8 mouse cellular contexts compared by ENCODE assay signal in the genomic region with DNA sequence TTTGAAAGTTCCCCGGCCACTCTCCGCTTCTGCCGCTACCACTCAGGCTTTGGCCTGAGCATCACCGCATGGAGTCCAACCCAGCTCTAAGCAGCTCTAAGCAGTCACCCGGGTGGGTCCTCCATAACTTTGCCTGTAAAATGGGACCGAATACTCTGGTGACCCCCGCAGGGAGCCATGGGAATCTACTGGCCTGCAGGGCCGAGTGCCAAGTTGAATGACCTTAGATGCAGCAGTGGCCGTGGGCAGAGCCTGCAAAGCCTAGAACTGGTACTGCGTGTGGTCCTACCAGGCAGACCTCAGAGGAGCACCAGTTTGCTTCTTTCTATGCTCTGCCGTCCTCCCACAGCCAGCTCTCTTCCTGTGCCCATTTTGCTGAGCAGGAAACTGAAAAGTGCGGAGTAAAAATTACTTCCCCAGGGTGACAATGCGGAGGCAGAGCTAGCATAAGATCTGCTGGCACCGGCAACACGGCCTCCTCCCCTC. TPM values are rescaled to one million over a fixed set of nuclear protein-coding genes. Genes with fewer than 3 reads are reported as not detected.
DNase-seq lines count a peak whose midpoint lies in the region; ATAC-seq and TF ChIP-seq lines count a peak whose summit lies in the region.

No protein-coding gene starts in this region.

- H3K9me3 ChIP-seq in hindbrain, embryonic 15.5 days, result no peaks in the 10 kb centered on the region
- H3K9me3 ChIP-seq in liver, embryonic 12.5 days (replicated peaks), result no peaks in the 10 kb centered on the region

- peak overlapping the region; percentile 61 for H3K9ac ChIP-seq in hindbrain, embryonic 15.5 days
- peak overlapping the region; percentile 62 for H3K9ac ChIP-seq in liver, embryonic 12.5 days

- peak overlapping the region; percentile 89 for H3K27ac ChIP-seq in left cerebral cortex, adult 2 months
- no peak overlapping the region for H3K27ac ChIP-seq in embryonic fibroblast, embryonic 13.5 days (ENCODE audit: insufficient read depth, low read length)
- H3K27ac ChIP-seq in hindbrain, embryonic 15.5 days (replicated peaks), result no peak overlapping the region
- peak overlapping the region; percentile 10; the same call in 1 of the 2 replicates for H3K27ac ChIP-seq in liver, embryonic 12.5 days

- no peak for TF ChIP-seq CTCF in left cerebral cortex, adult 2 months (IDR thresholded peaks at IDR 0.05)
- TF ChIP-seq CTCF in embryonic fibroblast, embryonic 13.5 days (IDR thresholded peaks at IDR 0.05; ENCODE audit: borderline replicate concordance, insufficient read depth, low read length), result no peak

- H3K4me1 ChIP-seq in embryonic fibroblast, embryonic 13.5 days (ENCODE audit: control insufficient read depth, insufficient read depth, low read length), result no peaks in the 10 kb centered on the region
- H3K4me1 ChIP-seq in hindbrain, embryonic 15.5 days (replicated peaks), result peaks cover 23% of the 10 kb centered on the region
- peaks cover 30% of the 10 kb centered on the region for H3K4me1 ChIP-seq in liver, embryonic 12.5 days

- H3K36me3 ChIP-seq in hindbrain, embryonic 15.5 days, result no peaks in the 10 kb centered on the region
- no peaks in the 10 kb centered on the region for H3K36me3 ChIP-seq in liver, embryonic 12.5 days

- peak overlapping the region; percentile 70 for H3K4me3 ChIP-seq in left cerebral cortex, adult 2 months
- H3K4me3 ChIP-seq in embryonic fibroblast, embryonic 13.5 days (ENCODE audit: insufficient read depth, low read length), result peak overlapping the region; percentile 58
- peak overlapping the region; percentile 67 for H3K4me3 ChIP-seq in hindbrain, embryonic 15.5 days
- H3K4me3 ChIP-seq in liver, embryonic 12.5 days, result peak overlapping the region; percentile 59

- no peak for TF ChIP-seq POLR2A in embryonic fibroblast, embryonic 13.5 days (IDR thresholded peaks at IDR 0.05; ENCODE audit: low read depth, low read length)

- DNase-seq in left cerebral cortex, adult 2 months (ENCODE audit: extremely low spot score in 1 of 2, low spot score in 2 of 2), result no peak
- DNase-seq in left cerebral cortex, postnatal 36 days (ENCODE audit: low spot score in 2 of 2), result no peak
- DNase-seq in adrenal gland, adult 2 months, result peak; percentile 83
- peak; percentile 47 for DNase-seq in neural tube, embryonic 10.5 days (ENCODE audit: extremely low spot score, low spot score)
- DNase-seq in left cerebral cortex, adult 11 months (ENCODE audit: low spot score), result no peak

- intact Hi-C loops in left cerebral cortex, adult 2 months (cut with DNase I), result loop anchor here (2.0 kb wide), 1 partner anchor 50 kb away; no protein-coding TSS in a partner anchor
- intact Hi-C loops in left cerebral cortex, postnatal 36 days (cut with DNase I), result no loop called here

- peak overlapping the region; percentile 100 for H3K4me2 ChIP-seq in hindbrain, embryonic 15.5 days
- H3K4me2 ChIP-seq in liver, embryonic 12.5 days, result peak overlapping the region; percentile 83

- peak; percentile 32; the same call in 1 of the 2 replicates for ATAC-seq in hindbrain, embryonic 15.5 days (ENCODE audit: low FRiP score, low read depth)
- ATAC-seq in liver, embryonic 12.5 days, result 0 out of 2 replicates have a peak, but pooled peaks have one; percentile 22

- peaks cover 35% of the 10 kb centered on the region for H3K27me3 ChIP-seq in hindbrain, embryonic 15.5 days
- H3K27me3 ChIP-seq in liver, embryonic 12.5 days (replicated peaks), result peaks cover 32% of the 10 kb centered on the region

- 3% methylated on average over 15 of the region's 15 CpGs for WGBS in hindbrain, embryonic 15.5 days
- 1% methylated on average over 15 of the region's 15 CpGs for WGBS in liver, embryonic 12.5 days (ENCODE audit: insufficient replicate concordance)

RNA-seq across cellular contexts. Expression of a gene that starts 0.9 kb away (rescaled TPM):
- total RNA-seq in left cerebral cortex, adult 2 months (2021), result 10 to 100 TPM; 33.8 to 47.2 TPM
- total RNA-seq in left cerebral cortex, postnatal 36 days (2021), result 10 to 100 TPM; 25.0 to 32.4 TPM
- 100 to 1,000 TPM; 163 to 230 TPM for total RNA-seq in adrenal gland, adult 2 months (2021)
- polyA plus RNA-seq in adrenal gland, adult 2 months (2012; rRNA removed), result 26.0 and 50.3 TPM in 2 replicates
- polyA plus RNA-seq in embryonic fibroblast, embryonic 13.5 days (2011; ENCODE audit: insufficient read length, low read depth, missing spikeins), result 14.8 and 15.2 TPM in 2 replicates
- 32.3 and 33.7 TPM in 2 replicates for polyA plus RNA-seq in hindbrain, embryonic 15.5 days (2015; fragmentation: Nextera tagmentation; extraction: Ambion mirVana)
- 10.3 and 11.7 TPM in 2 replicates for polyA plus RNA-seq in liver, embryonic 12.5 days (2016; fragmentation: Nextera tagmentation; extraction: Ambion mirVana)

RNA-seq across cellular contexts. Expression of a gene that starts 50.9 kb away (rescaled TPM):
- total RNA-seq in left cerebral cortex, adult 2 months (2021), result 10 to 100 TPM; 84.7 to 86.9 TPM
- 10 to 100 TPM; 79.2 to 82.2 TPM for total RNA-seq in left cerebral cortex, postnatal 36 days (2021)
- total RNA-seq in adrenal gland, adult 2 months (2021), result 100 to 1,000 TPM in 1 of 2 experiments, 10 to 100 TPM in 1; 98.1 to 104 TPM
- polyA plus RNA-seq in adrenal gland, adult 2 months (2012; rRNA removed), result 12.8 and 21.1 TPM in 2 replicates
- polyA plus RNA-seq in embryonic fibroblast, embryonic 13.5 days (2011; ENCODE audit: insufficient read length, low read depth, missing spikeins), result 161 and 169 TPM in 2 replicates
- 123 and 127 TPM in 2 replicates for polyA plus RNA-seq in hindbrain, embryonic 15.5 days (2015; fragmentation: Nextera tagmentation; extraction: Ambion mirVana)
- polyA plus RNA-seq in liver, embryonic 12.5 days (2016; fragmentation: Nextera tagmentation; extraction: Ambion mirVana), result 107 and 108 TPM in 2 replicates

Comparison
In these comparisons a context has a peak if more than half of its experiments do, and no peak if none do; other contexts are left out.
1. DNase-seq: peak in adrenal gland, adult 2 months (single experiment) and neural tube, embryonic 10.5 days (single experiment); none in left cerebral cortex, adult 2 months (0 of 2), left cerebral cortex, postnatal 36 days (0 of 2) and left cerebral cortex, adult 11 months (single experiment).
2. H3K27ac ChIP-seq: peak in left cerebral cortex, adult 2 months (single experiment) and liver, embryonic 12.5 days (single experiment); none in embryonic fibroblast, embryonic 13.5 days (single experiment) and hindbrain, embryonic 15.5 days (single experiment).
3. Peak in every context shown above with its lines, with median percentiles within 50 percentile points of each other: H3K4me3 ChIP-seq.